Mouse (Mus musculus): ENCODE measurements at regions not wholly inside any gene's neighbourhood (a gene's known extent, or its start where the extent isn't known, plus 50 kb on each side); places are given as distances from the start of the nearest gene placed in this dataset.

GRCm38 (mm10) chr7:74703533-74703932 lies 149.0 kb upstream of the Slco3a1 start:
- intact Hi-C loops (cut with DNase I; ENCODE audit: low total_unique reads): no loop called here
- DNase-seq: no peak

- intact Hi-C loops (cut with DNase I; ENCODE audit: low total_unique reads): no loop called here
- no peak for DNase-seq
Observed at GRCm38 (mm10) chr7:74697794-74698354, 143.3 kb upstream of the Slco3a1 start.

GRCm38 (mm10) chr7:74696286-74696685 lies 141.7 kb upstream of the Slco3a1 start:
- DNase-seq: no peak
- intact Hi-C loops (cut with DNase I; ENCODE audit: low total_unique reads): no loop called here

DNA sequence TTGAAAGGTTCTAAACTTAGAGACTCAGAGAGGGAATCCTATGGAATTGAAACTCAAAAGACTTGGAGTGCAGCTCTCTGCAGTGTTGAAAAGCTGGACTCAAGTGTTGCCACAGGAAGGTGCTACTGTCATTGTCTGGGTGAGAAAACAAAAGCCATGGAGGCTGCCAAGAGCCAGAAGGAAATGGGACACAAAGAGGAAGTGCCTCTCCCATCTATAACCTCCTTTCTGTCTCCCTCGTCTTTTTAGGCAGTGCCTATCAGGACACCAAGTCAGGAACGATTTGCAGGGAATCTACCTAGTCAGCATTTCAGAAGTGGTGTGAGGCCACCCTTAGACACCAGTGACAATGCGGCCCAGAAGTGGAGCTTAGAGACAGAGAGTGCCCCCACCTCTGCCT lies 138.5 kb upstream of the Slco3a1 start:
- intact Hi-C loops (cut with DNase I; ENCODE audit: low total_unique reads): no loop called here
- DNase-seq: no peak

DNA sequence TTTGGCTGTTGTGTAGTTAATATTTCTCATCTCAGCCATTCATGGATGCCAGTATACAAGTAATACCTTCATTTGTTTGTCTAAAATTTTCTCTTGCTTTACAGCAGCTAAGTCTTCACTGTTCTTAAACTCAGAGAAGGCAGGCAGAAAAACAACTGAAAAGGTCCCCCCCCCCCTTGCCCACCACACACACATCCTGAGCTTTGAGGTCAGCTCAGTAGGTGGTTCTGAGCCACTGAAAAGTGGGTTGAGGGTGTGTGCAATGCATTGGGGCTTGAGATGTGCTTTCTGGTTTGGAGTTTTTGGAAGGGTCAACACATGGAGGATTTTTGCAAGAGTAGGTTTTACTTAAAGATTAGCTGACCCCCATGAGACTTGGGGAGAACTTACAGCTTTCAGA lies 136.1 kb upstream of the Slco3a1 start:
- DNase-seq: no peak
- intact Hi-C loops (cut with DNase I; ENCODE audit: low total_unique reads): no loop called here

GRCm38 (mm10) chr7:74688116-74688702 lies 133.6 kb upstream of the Slco3a1 start:
- no peak for DNase-seq
- intact Hi-C loops (cut with DNase I; ENCODE audit: low total_unique reads): no loop called here

DNA sequence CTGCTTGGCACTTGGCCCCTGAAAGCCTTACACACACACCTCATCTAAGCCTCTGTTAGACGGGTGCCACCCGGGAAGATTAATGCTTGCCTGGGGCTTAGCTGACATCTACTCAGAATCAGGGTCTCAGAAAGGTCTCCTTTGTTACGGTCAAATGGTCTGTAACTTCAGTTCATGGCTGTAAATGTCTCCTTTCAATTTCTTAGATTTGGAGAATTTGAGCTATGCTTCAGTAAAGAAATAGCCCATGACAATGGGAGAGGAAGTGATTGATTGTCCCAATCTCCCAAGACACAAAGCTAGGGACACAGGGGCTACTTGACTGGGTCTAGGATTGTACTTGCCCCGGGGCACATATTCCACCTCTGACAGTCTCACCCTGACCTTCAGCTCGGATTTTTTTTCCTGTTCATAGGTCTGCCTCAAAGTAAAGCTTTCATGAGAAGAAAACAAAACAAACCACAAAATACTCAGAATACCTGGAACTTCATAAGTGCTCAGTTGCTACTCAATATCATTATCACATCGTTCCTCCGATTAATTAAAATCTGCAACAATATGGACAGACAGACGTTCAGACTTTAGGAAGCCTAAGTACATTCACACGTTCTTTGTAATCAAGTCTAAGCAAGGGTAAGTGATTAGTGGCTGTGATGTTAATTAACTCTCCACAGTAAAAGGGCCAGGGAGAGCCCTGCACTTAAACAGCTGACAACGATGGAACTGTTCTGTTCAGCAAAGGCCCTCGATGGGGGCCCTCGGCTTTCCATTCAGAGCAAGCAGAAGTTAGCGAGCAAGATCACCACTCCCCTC lies 132.9 kb upstream of the Slco3a1 start:
- intact Hi-C loops (cut with DNase I; ENCODE audit: low total_unique reads): no loop called here
- no peak for DNase-seq

DNA sequence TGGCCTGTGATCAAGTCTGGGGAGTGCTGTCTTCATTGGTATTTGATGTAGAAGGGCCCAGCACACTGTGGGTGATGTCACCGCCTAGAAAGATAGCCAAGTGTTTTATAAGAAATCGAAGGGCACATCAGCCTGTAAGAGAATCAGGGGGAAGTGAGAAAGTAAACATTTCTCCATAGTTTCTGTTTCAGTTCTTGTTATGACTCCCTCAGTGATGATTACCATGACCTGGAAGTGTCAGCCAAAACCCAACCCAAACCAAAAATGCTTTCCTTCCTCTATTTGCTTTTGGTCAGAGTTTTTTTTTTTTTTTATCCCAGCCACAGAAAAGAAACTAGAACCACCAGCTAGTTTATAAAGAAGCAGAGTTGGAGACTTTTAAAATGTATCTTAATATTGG lies 129.4 kb upstream of the Slco3a1 start:
- DNase-seq: no peak
- intact Hi-C loops (cut with DNase I; ENCODE audit: low total_unique reads): no loop called here

DNA sequence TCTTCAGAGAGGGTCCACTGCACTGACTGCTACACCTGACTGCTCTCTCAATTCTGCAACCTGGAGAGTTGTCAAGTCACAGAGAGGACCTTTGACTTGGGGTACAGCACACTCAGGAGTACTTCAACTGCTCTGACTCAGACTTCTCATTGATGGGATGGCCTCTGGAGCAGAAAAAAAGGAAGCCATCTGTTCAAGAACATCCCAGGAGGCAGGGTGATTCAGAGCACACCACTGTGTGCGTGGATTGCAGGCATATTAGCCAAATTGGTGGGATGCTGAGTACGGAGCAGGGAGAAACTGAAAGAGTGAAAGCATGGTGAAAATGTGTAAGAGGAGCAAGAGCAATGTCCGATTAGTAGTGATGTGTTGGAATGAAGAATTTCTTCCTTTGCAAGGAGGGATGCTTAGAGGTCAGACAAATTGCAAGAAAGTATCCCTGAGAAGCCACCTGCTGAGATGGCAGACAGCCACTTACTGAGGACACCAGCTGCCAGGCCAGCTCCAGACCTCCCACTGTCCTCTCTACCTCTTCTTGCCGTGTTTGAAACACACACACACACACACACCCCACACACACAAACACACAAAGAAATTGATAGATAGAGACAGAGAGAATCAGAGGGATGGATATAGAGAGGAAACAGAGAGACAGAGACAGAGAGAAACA lies 119.2 kb upstream of the Slco3a1 start:
- no peak for DNase-seq
- intact Hi-C loops (cut with DNase I; ENCODE audit: low total_unique reads): no loop called here

- intact Hi-C loops (cut with DNase I; ENCODE audit: low total_unique reads): no loop called here
Observed at GRCm38 (mm10) chr7:74669110-74669509, 114.5 kb upstream of the Slco3a1 start.

GRCm38 (mm10) chr7:74667106-74667505 lies 112.5 kb upstream of the Slco3a1 start:
- DNase-seq: peak; percentile 4
- intact Hi-C loops (cut with DNase I; ENCODE audit: low total_unique reads): no loop called here

More at GRCm38 (mm10) chr7:74669110-74669509, 114.5 kb upstream of the Slco3a1 start:
- no peak for DNase-seq

GRCm38 (mm10) chr7:74663820-74664219 lies 109.2 kb upstream of the Slco3a1 start:
- intact Hi-C loops (cut with DNase I; ENCODE audit: low total_unique reads): no loop called here
- no peak for DNase-seq

- peak; percentile 5 for DNase-seq
- intact Hi-C loops (cut with DNase I; ENCODE audit: low total_unique reads): no loop called here
Observed at GRCm38 (mm10) chr7:74647310-74647709, 92.7 kb upstream of the Slco3a1 start.

DNA sequence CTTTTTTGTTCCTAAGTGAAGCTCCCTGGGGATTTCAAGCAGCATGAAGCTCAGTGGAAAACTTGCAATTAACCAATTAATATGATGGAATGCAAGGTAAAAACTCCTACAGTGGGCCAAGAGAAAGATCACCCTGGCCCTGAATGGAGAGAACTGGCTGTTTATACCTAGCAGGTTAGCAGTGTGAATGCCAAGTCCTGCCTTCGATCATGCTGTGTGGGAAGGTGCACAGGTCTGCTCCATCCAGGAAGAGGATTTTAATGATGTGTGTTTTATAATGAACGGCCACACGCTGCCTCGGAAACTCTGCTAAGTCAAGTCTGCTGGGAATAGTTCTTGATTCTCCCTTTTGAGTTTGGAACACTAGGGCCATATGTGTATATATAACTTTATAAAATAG lies 85.6 kb upstream of the Slco3a1 start:
- DNase-seq: no peak
- intact Hi-C loops (cut with DNase I; ENCODE audit: low total_unique reads): no loop called here

- DNase-seq: no peak
- intact Hi-C loops (cut with DNase I; ENCODE audit: low total_unique reads): no loop called here
Observed at GRCm38 (mm10) chr7:74632217-74632616, 77.6 kb upstream of the Slco3a1 start.

DNA sequence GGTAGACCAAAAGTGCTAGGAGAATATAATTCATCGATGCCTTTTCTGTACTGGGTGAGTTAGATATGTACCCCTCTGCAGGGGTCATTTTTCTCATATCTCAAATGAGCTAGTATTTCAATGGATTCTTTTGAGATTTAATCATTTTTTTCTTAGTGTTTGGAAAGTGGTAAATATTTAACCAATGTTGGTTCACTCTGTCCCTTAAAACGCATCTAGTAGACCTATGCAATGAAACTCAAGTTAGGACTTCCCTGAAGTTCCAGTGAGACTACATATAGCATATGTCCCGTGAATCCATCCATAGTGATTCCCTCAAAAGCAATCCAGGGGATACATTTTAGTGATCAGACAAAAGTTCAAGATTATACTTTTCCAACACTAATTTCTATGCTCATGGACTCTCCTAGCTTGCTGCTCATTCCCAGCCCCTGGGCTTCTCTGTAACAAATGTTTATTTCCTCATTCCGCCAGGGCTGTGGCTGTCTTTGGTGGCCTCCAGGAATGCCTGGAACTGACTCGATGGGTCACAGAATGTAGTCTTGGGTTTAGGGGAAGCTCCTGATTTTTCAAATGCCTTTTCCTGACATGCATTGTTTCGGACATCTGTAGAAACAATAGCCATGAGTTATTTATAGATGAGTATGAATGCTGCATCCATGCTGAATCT lies 74.4 kb upstream of the Slco3a1 start:
- no peak for DNase-seq
- intact Hi-C loops (cut with DNase I; ENCODE audit: low total_unique reads): no loop called here

Data from gastrocnemius, postnatal 14 days (tissue).